Mouse (Mus musculus) adrenal gland, postnatal 25 days (tissue): ENCODE measurements around the gene Sf3b1. TPM values are rescaled to one million over a fixed set of nuclear protein-coding genes. Genes with fewer than 3 reads are reported as not detected.
"Not testable (repeated sequence)": the region's sequence is repeated elsewhere in the genome, so short reads cannot be mapped to it uniquely, and the experiment has no call there.

Source experiments
- DNase-seq: peaks from one replicate; pipeline ENCODE4 v3.0.0; 2021; ENCODE audit warnings: mixed read lengths
- long read RNA-seq: library from polyadenylated mRNA; stranded (forward); transcript quantifications from one replicate; pipeline ENCODE4 v2.0.0, GENCODE M21; 2021
- total RNA-seq: library from RNA; stranded (reverse); gene quantifications from 2 replicates; pipeline ENCODE4 v1.2.3, GENCODE M21; 2021

Gene Sf3b1
- 134 and 161 TPM in 2 replicates for total RNA-seq
- long read RNA-seq, full-length matches to known transcripts, result 29 of 140 reads
- long read RNA-seq, partial matches to known transcripts, result 102 of 140 reads
- long read RNA-seq, other reads (novel, unspliced or antisense), result 9 of 140 reads

DNA sequence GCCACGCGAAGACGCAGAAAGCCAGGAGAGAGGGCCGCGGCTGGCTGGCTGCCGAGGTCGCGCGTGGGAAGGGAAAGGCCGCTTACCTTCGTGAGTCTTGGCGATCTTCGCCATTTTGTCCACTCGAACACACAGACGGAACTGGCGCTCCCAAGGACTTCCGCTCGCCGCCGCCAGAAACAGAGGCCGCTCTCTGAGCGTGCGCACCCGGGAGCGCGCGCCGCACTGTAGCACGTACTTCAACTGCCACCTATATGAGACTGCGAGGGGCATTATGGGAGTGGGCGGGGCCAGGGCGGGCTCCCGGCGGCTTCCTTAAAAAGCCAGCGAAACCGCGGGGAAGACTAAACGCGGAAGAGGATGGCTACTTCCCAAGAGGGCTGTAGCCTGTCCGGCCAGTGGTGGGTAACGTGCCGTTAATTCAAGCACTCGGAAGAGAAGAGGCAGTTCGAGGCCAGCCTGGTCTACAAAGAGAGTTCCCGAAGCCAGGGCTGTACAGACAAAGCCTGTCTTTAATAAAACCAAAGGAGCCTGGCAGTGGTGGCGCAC lies at the start of gene Sf3b1:
Gene Sf3b1 (minus strand): TSS at position 229 of the 549 bp plus-strand sequence.
- DNase-seq, result peak; percentile 95

- no peak for DNase-seq
Observed at GRCm38 (mm10) chr1:55076395-55076743, 49.1 kb upstream of the Sf3b1 start.

DNA sequence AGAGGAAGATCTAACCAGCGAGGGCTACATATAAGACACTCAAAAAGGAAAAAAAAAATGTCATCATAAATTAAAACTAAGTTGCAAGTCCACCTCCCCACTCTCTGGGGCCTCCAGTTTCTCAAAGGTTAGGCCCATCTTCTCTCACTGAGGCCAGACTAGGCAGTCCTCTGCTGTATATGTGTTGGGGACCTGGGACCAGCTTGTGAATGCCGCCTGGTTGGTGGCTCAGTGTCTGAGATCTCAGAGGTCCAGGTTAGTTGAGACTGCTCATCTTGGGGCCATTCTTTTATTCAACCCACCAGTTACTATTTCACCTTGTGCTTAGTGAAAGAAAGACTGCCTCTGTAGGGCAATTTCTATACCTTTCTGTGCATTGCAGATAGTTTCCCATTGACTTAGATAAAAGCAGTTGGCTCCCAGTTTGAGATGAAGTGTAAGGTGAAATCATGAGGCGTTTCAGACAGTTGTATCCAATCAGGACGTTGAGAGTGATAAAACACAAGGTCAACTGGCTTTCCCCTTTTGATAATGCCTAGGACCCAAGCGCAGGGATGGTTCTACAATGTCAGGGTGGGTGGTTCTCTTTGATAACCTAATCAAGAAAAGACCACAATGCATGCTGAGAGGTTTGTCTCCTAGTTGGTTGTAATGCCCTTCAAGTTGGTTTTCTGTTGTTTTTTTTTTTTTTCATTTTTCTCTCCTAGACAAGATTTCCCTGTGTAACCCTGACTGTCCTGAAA lies 48.5 kb upstream of the Sf3b1 start:
- DNase-seq, result no peak

DNA sequence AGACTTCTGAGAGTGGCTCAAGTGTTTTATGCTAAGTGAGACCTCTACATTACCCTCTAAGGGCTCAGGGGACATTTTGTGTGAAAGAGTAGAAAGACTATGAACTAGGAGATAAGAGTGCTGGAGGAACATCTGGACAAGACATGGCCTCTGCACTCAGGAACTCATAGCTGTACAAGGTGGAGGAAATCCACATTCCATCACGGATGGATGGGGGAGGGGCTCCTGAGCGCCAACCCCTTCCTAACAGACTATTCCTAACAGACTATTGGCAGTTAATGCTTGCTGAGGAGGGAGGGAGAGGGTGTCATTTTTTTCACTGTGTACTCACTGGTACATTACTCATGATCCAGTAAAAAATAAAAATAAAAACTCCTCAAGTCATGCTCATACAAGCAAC lies 47.5 kb upstream of the Sf3b1 start:
- no peak for DNase-seq

GRCm38 (mm10) chr1:55072328-55072727 lies 45.0 kb upstream of the Sf3b1 start:
- not testable (repeated sequence) for DNase-seq

DNA sequence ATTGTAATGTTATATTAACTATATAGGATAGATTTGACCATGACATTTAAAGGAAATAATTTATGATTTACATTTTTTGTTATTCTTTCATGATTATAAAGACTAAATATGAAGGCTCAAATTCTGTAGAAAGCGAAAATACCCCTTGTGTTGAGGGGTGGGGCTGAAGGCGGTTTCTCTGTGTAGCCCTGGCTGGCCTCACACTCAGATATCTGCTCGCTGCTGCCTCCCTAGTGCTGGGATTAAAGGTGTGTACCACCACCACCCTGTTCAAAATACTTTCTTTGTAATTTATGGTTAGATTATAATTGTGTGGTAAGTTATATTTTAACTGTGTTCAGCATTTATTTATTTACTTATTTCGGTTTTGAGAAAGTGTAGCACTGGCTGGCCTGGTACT lies 34.5 kb upstream of the Sf3b1 start:
- no peak for DNase-seq

DNA sequence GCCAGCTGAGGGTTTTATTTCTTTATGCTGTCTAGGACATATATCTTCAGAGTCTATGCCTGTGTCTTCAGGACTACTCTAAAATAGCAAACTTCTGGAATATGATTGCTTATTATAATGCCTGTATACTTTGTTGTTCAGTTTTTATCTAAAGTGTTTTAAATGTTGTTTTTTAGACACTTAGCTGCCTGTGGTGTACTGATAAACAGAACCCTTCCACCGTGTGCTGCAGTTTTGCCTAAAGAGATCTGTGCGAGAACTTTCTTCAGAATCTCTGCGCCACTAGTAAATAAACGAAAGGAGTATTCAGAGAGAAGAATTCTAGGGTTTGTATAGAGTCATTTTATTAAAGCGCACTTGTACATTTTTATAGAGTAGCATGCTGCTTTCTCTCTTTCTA lies 33.8 kb upstream of the Sf3b1 start:
- DNase-seq, result no peak

- not testable (repeated sequence) for DNase-seq
Observed at GRCm38 (mm10) chr1:55058383-55058782, 31.1 kb upstream of the Sf3b1 start.

GRCm38 (mm10) chr1:55055322-55056115 lies 28.2 kb upstream of the Sf3b1 start:
- DNase-seq, result no peak

- DNase-seq, result no peak
Observed at GRCm38 (mm10) chr1:55053596-55053995, 26.3 kb upstream of the Sf3b1 start.

DNA sequence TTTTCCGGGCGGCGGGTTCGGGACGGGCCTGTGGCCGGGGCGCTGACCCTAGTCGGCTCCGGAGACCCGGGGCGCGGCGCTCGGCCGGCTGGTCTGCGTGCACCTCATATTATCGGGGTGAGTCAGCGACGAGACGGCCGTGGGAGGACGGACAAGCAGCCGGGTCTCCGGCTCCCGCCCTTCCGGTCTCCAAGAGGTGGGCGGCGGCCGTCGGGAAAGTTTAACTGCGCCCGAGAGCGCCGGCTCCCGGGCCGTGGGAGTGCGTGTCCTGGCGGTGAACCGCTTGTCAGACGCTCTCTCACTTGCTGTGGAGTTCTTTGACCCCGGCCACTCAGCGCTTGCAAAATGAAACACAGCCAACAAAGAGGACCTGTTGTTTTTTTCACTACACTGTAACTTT lies 25.7 kb upstream of the Sf3b1 start:
- DNase-seq, result peak; percentile 82

GRCm38 (mm10) chr1:55052355-55052953 lies 25.2 kb upstream of the Sf3b1 start, which contains the start of gene Coq10b:
TSS of gene Coq10b (plus strand) at chr1:55052770.
- DNase-seq, result peak; percentile 99

DNA sequence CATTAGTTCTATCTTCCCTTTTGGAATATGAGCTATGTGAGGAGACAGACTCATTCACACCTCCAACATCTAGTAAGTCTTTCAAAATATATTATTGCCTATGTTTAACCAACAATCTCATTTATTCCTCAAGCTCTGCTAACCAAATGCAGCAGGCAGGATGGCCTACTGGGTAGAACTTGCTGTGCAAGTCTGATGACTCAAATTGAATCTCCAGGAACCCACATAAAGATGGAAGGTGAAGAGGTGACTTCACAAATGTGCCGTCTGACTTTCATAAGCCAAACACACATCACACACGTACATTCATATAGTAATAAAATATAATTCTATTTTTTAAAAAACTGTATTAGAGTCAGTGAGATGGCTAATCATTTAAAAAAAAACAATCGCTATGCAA lies 24.4 kb upstream of the Sf3b1 start:
- no peak for DNase-seq

DNA sequence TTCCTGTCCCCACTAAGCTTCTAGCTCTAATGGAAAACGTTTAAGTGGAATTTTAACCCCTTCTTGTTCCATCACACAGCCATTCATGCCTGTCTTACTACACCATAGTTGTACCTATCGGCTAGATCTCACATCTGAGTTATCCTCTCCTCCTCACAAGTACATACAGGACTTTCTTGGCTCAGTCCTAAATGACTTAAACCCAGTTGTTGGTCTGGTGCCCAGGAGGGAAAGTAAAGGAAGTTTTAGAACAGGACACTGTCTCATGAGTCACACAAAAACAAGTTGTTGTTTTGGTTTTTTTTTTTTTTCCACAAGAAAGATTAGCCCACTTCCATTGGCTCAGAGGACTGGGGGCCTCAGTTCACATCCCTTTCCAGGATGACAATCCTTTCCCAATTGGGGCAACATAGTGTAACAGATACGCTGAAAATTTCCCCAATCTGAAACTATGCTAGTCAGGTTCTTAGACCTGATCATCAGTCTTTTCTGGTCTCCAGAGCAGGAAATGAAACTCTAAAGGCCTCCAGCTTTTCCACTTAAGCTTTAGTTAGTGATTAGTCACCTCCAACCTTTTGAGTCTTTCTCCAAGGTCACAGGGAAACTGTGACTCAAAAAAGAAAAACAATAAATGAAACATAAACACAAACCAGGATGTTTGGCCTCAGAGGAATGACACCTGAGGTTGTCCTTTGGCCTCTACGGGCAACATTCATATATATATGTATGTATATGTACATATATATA lies 21.7 kb upstream of the Sf3b1 start:
- DNase-seq, result no peak

- DNase-seq, result no peak
Observed at GRCm38 (mm10) chr1:55043164-55043563, 15.9 kb upstream of the Sf3b1 start.

GRCm38 (mm10) chr1:55042246-55042645 lies 15.0 kb upstream of the Sf3b1 start:
- DNase-seq, result no peak

- no peak for DNase-seq
Observed at GRCm38 (mm10) chr1:55041691-55042090, 14.4 kb upstream of the Sf3b1 start.

- DNase-seq, result no peak
Observed at GRCm38 (mm10) chr1:55039944-55040343, 12.7 kb upstream of the Sf3b1 start.

GRCm38 (mm10) chr1:55031026-55031779 lies 3.9 kb upstream of the Sf3b1 start:
- DNase-seq, result no peak

GRCm38 (mm10) chr1:55029446-55029845 lies 2.2 kb upstream of the Sf3b1 start:
- no peak for DNase-seq
